Mouse (Mus musculus) thymus, postnatal 10 days (tissue): ENCODE measurements at regions not wholly inside any gene's neighbourhood (a gene's known extent, or its start where the extent isn't known, plus 50 kb on each side); places are given as distances from the start of the nearest gene placed in this dataset.
"Not testable (repeated sequence)": the region's sequence is repeated elsewhere in the genome, so short reads cannot be mapped to it uniquely, and the experiment has no call there.

Source experiments
- DNase-seq, 2 experiments: peaks; one replicate each; pipeline ENCODE4 v3.0.0; 2021; ENCODE audit warnings: low spot score in 2 of 2

DNA sequence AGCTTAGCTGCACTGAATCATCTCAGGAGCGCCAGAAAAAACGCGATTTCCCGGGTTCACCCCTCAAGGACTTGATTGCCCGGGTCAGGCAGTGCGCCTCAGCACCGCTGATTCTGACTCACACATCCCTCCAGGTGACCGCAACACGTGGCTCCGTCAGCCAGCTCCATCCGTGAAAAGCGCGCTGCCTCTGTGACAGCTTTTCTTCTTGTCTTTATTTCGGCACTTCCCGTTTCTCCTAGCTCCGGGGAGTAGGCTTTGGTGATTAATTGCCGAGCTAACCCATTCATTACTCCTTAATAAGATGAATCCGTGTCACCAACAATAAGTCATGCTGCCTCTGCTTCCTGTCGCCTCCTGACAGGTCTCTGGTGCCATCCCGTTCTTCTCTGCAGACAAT is 108.6 kb downstream of the Katnal1 start:
- no peak for DNase-seq

- no peak for DNase-seq
These were observed 109.7 kb downstream of the Katnal1 start for GRCm38 (mm10) chr5:148819423-148819822.

- no peak for DNase-seq
These were observed 110.4 kb downstream of the Katnal1 start for GRCm38 (mm10) chr5:148818746-148819145.

DNA sequence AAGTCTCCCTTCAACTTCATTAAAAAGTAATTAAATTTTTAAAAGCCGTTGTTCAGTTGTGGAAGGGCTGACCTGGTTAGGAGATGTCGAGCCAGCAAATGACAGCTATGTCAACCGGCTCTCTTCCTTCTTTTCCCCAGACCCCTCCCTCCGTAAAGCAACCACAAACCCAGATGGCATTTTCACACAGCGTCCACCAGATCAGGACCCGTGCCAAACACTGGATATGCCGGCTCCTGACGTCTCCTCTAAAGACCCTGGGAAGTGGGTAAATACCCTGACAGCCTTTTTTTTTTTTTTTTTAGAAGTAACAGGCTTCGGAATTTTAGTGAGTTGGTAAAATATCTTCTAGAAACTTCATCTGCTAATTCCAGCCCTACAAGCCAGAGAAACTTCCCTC is 116.3 kb downstream of the Katnal1 start:
- no peak for DNase-seq

- peak; percentile 43 to 83 for DNase-seq
These were observed 117.1 kb downstream of the Katnal1 start for GRCm38 (mm10) chr5:148812016-148812415.

DNA sequence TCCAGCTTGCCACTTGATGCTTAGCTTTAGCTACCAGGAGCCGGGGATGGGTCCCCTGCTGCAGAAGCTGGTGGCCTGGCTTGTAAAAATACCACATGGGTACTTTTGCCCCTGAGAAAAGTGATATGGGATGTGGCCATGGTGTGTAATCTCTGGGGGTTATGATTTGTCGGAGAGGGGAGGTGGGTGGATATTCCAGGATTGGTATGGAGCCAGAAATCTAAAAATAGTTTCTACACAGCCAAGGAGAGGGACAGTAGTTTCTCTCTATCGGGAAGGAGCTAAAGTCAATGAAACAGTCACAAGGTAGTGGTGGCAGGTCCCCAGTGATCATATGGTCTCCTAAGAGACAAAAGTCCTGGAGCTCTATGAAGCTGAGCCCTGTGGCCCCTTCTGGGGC is 119.6 kb downstream of the Katnal1 start:
- DNase-seq = no peak

DNA sequence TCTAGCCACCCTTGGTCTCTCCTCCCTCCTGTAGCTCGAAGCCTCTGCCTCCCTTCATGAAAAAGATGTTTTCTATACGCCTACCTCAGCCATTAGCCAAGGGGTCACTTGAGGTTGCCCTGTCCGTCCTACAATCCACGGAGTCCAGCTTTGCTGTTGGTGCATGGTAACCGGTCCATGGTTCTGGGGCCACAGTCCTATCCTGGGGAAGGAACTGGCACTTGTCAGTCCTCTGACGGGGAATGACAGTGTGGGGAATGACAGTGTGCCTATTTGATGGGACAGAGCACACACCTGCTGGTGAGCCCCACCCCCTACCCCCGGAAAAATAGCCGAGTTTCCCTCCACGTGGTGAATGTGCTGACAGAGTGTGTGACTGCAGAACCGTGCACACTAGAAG is 120.1 kb downstream of the Katnal1 start:
- no peak for DNase-seq

DNA sequence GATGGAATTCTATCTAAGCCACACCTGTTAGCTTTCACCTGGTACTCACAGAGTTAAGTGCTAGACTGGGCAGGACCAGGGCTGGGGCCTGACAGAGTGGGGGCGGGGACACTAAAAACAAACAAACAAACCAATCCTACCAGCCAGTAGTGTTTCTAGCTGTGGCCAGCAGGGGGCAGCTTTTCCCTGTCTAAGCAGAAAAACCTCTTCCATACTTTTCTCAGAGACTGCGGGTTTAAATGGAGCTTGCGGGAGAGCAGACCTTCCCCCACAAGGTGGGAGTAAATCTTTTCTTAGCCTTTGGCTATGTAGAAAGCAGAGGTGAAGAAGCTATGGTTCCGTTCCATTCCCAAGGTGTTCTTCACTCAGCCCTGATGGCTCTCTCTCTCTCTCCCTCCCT is 120.7 kb downstream of the Katnal1 start:
- peak in 1 of 2 experiments; percentile 34 for DNase-seq

DNA sequence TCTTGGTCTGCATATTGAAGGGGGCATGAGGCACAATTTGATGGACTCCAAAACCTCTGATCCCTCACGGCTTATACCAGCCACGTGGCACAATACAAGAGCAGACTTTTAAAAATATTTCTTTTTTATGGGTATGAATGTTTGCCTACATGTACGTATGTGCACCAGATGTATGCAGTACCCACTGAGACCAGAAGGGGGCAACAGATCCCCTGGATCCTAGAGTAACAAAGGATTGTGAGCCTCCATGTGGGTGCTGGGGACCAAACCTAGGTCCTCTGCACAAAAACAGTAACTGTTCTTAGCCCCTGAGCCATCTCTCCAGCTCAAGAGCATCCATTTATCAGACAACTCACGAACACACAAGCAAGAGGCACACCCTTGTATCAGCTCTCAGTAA is 121.5 kb downstream of the Katnal1 start:
- DNase-seq = no peak

GRCm38 (mm10) chr5:148805030-148805429 is 124.1 kb downstream of the Katnal1 start:
- no peak for DNase-seq

GRCm38 (mm10) chr5:148803772-148804171 is 125.3 kb downstream of the Katnal1 start:
- DNase-seq = no peak

DNA sequence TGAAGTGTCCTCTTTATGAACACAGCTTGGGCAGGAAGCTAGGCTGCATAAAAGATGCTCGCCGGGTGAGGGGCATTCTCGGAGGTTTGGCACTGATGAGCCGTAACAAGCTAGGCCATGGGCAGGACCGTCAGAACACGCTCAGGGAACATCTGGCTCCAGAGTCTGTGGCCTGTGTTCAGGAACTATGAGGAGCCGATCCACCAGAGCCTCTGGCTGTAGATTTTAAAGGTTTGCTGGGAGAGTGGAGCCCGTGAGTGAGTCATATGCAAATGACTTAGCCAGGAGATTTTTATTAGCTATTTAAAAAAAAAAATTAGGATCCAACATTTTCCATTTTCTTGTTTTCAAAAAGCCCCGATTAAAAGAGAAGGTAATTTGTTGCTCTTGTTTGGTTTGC is 126.4 kb downstream of the Katnal1 start:
- no peak for DNase-seq

- DNase-seq = no peak
These were observed 130.6 kb downstream of the Katnal1 start for GRCm38 (mm10) chr5:148798541-148798940.

- DNase-seq = no peak
These were observed 133.0 kb downstream of the Katnal1 start for GRCm38 (mm10) chr5:148796072-148796471.

DNA sequence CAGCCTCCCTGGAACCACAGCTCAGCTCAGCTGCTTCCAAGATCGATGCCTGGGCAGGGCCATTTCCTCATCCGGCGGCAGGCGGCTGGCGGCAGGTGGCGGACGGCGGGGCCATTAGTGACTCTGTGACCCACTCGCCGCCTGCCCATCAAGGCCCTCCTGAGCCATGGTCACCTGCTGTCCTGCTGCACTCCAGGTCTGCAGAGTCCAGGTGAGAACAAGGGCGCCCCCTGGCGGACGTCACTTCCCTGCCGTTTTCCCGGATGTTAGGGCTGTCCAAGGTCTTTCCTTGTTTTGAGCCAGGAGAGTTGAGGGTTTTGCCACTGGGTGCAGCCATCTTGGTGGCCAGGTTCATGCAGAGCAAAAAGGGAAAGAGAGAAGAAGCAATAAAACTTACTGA is 134.7 kb downstream of the Katnal1 start:
- peak; percentile 41 to 76 for DNase-seq

GRCm38 (mm10) chr5:148792736-148793440 is 136.2 kb downstream of the Katnal1 start:
- DNase-seq = peak; percentile 69 to 89

GRCm38 (mm10) chr5:148791651-148792050 is 137.5 kb downstream of the Katnal1 start:
- no peak for DNase-seq

GRCm38 (mm10) chr5:148790343-148790742 is 138.8 kb downstream of the Katnal1 start:
- not testable (repeated sequence) for DNase-seq

DNA sequence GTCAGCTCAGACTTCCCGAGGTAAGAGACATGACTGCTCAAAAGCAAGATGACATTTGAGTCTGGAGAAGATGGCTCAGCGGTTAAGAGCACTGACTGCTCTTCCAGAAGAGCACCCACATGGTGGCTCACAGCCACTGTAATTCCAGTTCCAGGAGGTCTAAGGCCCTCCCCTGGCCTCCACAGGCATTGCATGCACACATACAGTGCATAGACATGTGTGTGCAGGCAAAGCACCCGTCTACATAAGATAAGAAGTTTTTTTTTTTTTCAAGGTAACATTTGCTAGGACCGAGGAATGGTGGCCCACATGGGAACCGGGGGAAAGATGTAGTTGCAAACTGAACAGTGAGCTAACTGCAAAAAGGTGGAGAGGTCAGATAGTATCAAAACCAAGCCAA is 139.3 kb downstream of the Katnal1 start:
- no peak for DNase-seq

- no peak for DNase-seq
These were observed 140.0 kb downstream of the Katnal1 start for GRCm38 (mm10) chr5:148789147-148789566.

GRCm38 (mm10) chr5:148788690-148789089 is 140.4 kb downstream of the Katnal1 start:
- no peak for DNase-seq

DNA sequence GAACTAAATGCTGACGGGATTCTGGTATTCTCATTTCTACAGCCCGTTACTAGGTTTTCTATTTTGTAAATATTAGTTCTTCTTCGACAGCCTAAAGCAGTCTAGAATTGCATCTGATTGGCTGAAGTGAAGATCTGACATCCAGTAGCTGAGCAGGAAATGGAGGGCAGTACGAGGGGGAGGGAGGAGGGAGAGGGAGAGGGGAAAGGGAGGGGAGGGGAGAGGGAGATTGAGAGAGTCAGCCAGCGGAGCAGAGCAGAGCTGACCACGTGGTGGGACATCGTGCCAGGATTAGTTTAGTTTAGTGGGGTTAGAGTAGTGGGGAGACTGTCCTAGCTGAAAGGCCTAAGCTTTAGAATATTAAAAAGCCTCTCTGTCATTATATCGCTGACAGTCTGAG is 141.8 kb downstream of the Katnal1 start:
- DNase-seq = no peak

GRCm38 (mm10) chr5:148781076-148781475 is 148.0 kb downstream of the Katnal1 start:
- not testable (repeated sequence) for DNase-seq
